Mouse (Mus musculus) ES-E14 (cell line): ENCODE measurements around the gene Pcdh19. TPM values are rescaled to one million over a fixed set of nuclear protein-coding genes. Genes with fewer than 3 reads are reported as not detected.

Experiments
- DNase-seq: peaks from one replicate; pipeline ENCODE4 v3.0.0-alpha.2; 2013; ENCODE audit warnings: low read depth, low spot score
- H3K27ac ChIP-seq: 2 replicates; pipeline ENCODE4 v1.5.1; 2012; ENCODE audit warnings: low read depth, mild to moderate bottlenecking, low read length, moderate library complexity, mixed read lengths; ENCODE audit not compliant: poor library complexity, insufficient read depth, severe bottlenecking
- H3K36me3 ChIP-seq: 2 replicates; pipeline ENCODE4 v1.6.1; 2012; ENCODE audit warnings: mild to moderate bottlenecking, low read length, moderate library complexity, mixed read lengths; ENCODE audit not compliant: control insufficient read depth, poor library complexity, insufficient read depth, severe bottlenecking
- H3K4me1 ChIP-seq, 2 experiments: fragments of 150-350 bp in 1 of 2; sonication (generic) in 1 of 2; 2 replicates each; pipeline ENCODE4 v1.6.1; 2012; ENCODE audit warnings: low read length in 2 of 2, mild to moderate bottlenecking in 1 of 2, mixed read lengths in 1 of 2; ENCODE audit not compliant: control insufficient read depth in 2 of 2, insufficient read depth in 2 of 2, poor library complexity in 1 of 2
- H3K4me3 ChIP-seq, 2 experiments: fragments of 150-350 bp in 1 of 2; sonication (generic) in 1 of 2; 2 replicates each; pipeline ENCODE4 v1.5.1; 2012; ENCODE audit warnings: low read length in 2 of 2, low read depth in 1 of 2, mild to moderate bottlenecking in 1 of 2, mixed read lengths in 1 of 2; ENCODE audit not compliant: insufficient read depth in 1 of 2, poor library complexity in 1 of 2, severe bottlenecking in 1 of 2
- H3K9ac ChIP-seq: 2 replicates; pipeline ENCODE4 v1.6.1; 2012; ENCODE audit warnings: low read depth, mild to moderate bottlenecking, low read length, mixed read lengths; ENCODE audit not compliant: poor library complexity, insufficient read depth, severe bottlenecking
- H3K9me3 ChIP-seq: fragments of 150-350 bp; sonication (generic); 2 replicates; pipeline ENCODE4 v1.6.1; 2012; ENCODE audit warnings: low read depth, mild to moderate bottlenecking, low read length; ENCODE audit not compliant: control insufficient read depth, insufficient read depth
- CHD2 ChIP-seq: IDR thresholded peaks from 2 replicates; pipeline ENCODE4 v1.6.1; 2014; ENCODE audit warnings: mild to moderate bottlenecking, low read depth, low read length, inconsistent platforms
- HCFC1 ChIP-seq: IDR thresholded peaks from 2 replicates; pipeline ENCODE4 v1.6.1; 2012; ENCODE audit warnings: low read length, inconsistent platforms, borderline replicate concordance; ENCODE audit not compliant: insufficient read depth
- MAFK ChIP-seq: IDR thresholded peaks from 2 replicates; pipeline ENCODE4 v1.6.1; 2014; ENCODE audit warnings: mild to moderate bottlenecking, low read depth, low read length, inconsistent platforms; ENCODE audit not compliant: insufficient read depth
- ZC3H11A ChIP-seq: IDR thresholded peaks from 2 replicates; pipeline ENCODE4 v1.6.1; 2012; ENCODE audit warnings: low read depth, mild to moderate bottlenecking, inconsistent platforms, low read length, borderline replicate concordance
- ZNF384 ChIP-seq: IDR thresholded peaks from 2 replicates; pipeline ENCODE4 v1.6.1; 2012; ENCODE audit warnings: low read depth, low read length, inconsistent platforms
- in situ Hi-C, 2 experiments: fragments of 600-800 bp; cut with MboI; formaldehyde crosslinking; loops; one replicate each; pipeline ENCODE4 v1.15.1; 2025; ENCODE audit warnings: low sequenced_read_pairs in 2 of 2, inconsistent platforms in 1 of 2; ENCODE audit not compliant: unreplicated experiment in 2 of 2
- total RNA-seq: library from RNA; depleted of rRNA; stranded (reverse); fragments of 300-350 nt; gene quantifications from 2 replicates; pipeline ENCODE4 v1.2.3, GENCODE M21; 2012; rRNA removed

Gene Pcdh19
- 0.90 and 2.3 TPM in 2 replicates for total RNA-seq

GRCm38 (mm10) chrX:133688840-133689239, at the start of gene Pcdh19:
Gene Pcdh19 (minus strand): TSS chrX:133688987.
- Histone ChIP-seq H3K36me3 (no peaks in the 10 kb centered on the region), H3K9me3 (no peaks in the 10 kb centered on the region), H3K4me1 (peaks cover 0 to 4% of the 10 kb centered on the region in 2 experiments; a peak in 1 of 4 replicates), H3K27ac (no peak within 1 kb of the TSS), H3K4me3 (peak within 1 kb of the TSS; percentile 73 to 80), H3K9ac (peak within 1 kb of the TSS; percentile 26)
- DNase-seq, result no peak
- in situ Hi-C loops, result loop anchor here in 1 of 2 experiments (25.0 kb wide), 1 partner anchor 627 kb away; no protein-coding TSS in a partner anchor
- TF ChIP-seq MAFK (no peak), ZNF384 (no peak), HCFC1 (no peak), CHD2 (no peak), ZC3H11A (no peak)

- Histone ChIP-seq H3K9me3 (no peaks in the 10 kb centered on the region), H3K27ac (no peak overlapping the region), H3K4me1 (no peaks in the 10 kb centered on the region), H3K36me3 (no peaks in the 10 kb centered on the region), H3K9ac (no peak overlapping the region), H3K4me3 (no peak overlapping the region)
- in situ Hi-C loops, result no loop called here
- TF ChIP-seq CHD2 (no peak), HCFC1 (no peak), ZC3H11A (no peak), ZNF384 (no peak), MAFK (no peak)
- no peak for DNase-seq
Measured at GRCm38 (mm10) chrX:133735871-133736270, 47.1 kb upstream of the Pcdh19 start.

- no peak overlapping the region for H3K9ac ChIP-seq
- H3K4me1 ChIP-seq, result no peaks in the 10 kb centered on the region
- no peak overlapping the region for H3K4me3 ChIP-seq
- DNase-seq, result peak; percentile 17
- no peaks in the 10 kb centered on the region for H3K36me3 ChIP-seq
- H3K9me3 ChIP-seq, result no peaks in the 10 kb centered on the region
- H3K27ac ChIP-seq, result no peak overlapping the region
- TF ChIP-seq CHD2 (no peak), ZC3H11A (no peak), ZNF384 (no peak), MAFK (no peak), HCFC1 (no peak)
- in situ Hi-C loops, result no loop called here
Measured at GRCm38 (mm10) chrX:133734984-133735383, 46.2 kb upstream of the Pcdh19 start.

- Histone ChIP-seq H3K36me3 (no peaks in the 10 kb centered on the region), H3K9ac (no peak overlapping the region), H3K4me3 (no peak overlapping the region), H3K9me3 (no peaks in the 10 kb centered on the region), H3K4me1 (no peaks in the 10 kb centered on the region), H3K27ac (no peak overlapping the region)
- in situ Hi-C loops, result no loop called here
- DNase-seq, result no peak
- TF ChIP-seq ZNF384, result no peak
- TF ChIP-seq MAFK, result no peak
- TF ChIP-seq CHD2, result no peak
- TF ChIP-seq HCFC1, result no peak
- no peak for TF ChIP-seq ZC3H11A
Measured at GRCm38 (mm10) chrX:133721517-133721916, 32.7 kb upstream of the Pcdh19 start.

GRCm38 (mm10) chrX:133710621-133711020, 21.8 kb upstream of the Pcdh19 start:
- Histone ChIP-seq H3K4me1 (no peaks in the 10 kb centered on the region), H3K9me3 (no peaks in the 10 kb centered on the region), H3K4me3 (no peak overlapping the region), H3K9ac (no peak overlapping the region), H3K27ac (no peak overlapping the region), H3K36me3 (no peaks in the 10 kb centered on the region)
- TF ChIP-seq HCFC1 (no peak), CHD2 (no peak), ZNF384 (no peak), MAFK (no peak), ZC3H11A (no peak)
- in situ Hi-C loops, result no loop called here
- no peak for DNase-seq
